Mouse (Mus musculus) thymus, postnatal 36 days (tissue): ENCODE data around the gene Spns3.

Experiments
- DNase-seq, 2 experiments: peaks; one replicate each; pipeline ENCODE4 v3.0.0; 2022; ENCODE audit warnings: mixed read lengths in 2 of 2

Gene Spns3

DNA sequence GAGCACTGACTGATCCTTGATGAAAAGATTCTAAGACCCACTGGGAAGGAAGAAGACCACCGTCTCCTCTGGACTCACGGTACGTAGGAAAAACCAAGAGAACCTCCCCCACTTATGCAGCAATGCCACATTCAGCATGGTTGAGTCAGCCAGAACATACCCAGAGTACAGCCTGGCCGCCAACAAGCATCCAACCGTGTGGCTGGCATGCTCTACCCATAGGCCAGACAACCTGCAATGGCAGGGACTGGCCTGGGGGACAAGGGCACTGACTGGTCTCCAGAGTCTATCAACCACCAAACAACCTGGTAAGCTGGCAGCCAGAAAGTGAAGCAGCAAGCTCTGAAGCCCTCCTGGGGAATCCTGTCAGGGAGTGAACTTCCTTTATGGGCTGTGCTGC is 41.7 kb downstream of the Spns3 start:
- DNase-seq = no peak

- DNase-seq = no peak
These were observed 42.7 kb downstream of the Spns3 start for GRCm38 (mm10) chr11:72507651-72508050.

DNA sequence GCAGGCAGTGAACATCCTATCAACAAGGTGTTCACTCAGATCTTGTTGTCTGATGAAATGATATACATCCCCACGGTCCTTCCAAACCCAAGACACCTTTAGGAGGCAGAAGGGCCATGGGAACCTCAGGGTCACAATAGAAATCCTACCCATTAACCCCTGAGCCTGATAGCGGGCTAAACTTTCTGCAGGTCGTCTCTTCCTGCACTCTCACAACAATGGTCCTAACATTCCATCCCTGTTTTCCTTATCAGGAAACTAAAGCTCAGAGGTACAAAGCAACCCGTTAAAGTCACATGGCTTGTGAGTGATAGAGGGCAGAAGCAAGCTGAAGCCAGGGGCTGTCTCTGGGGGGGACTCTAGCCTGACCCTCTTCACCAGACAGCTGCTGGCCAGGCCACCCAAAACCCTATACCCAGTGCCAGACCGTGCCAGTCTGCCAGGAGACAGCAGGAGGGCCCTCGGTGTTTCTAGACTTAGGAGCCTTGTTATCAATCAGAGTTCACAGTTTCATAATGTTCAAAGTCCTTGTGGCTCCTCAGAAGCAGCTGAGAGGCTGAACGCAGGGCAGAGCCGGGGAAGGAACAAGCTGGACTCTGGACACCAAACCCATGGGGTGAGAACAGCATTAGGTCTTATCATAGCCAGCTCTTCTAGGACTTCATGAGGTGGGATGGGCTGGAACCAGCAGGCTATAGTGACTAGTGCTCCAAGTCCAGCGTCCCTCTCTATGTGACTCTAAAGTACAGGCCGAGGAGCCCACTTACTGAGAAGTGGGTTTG is 46.1 kb downstream of the Spns3 start:
- no peak for DNase-seq

- DNase-seq = no peak
These were observed 46.8 kb downstream of the Spns3 start for GRCm38 (mm10) chr11:72503501-72503921.

- DNase-seq = no peak
These were observed 48.1 kb downstream of the Spns3 start for GRCm38 (mm10) chr11:72502236-72502635.

DNA sequence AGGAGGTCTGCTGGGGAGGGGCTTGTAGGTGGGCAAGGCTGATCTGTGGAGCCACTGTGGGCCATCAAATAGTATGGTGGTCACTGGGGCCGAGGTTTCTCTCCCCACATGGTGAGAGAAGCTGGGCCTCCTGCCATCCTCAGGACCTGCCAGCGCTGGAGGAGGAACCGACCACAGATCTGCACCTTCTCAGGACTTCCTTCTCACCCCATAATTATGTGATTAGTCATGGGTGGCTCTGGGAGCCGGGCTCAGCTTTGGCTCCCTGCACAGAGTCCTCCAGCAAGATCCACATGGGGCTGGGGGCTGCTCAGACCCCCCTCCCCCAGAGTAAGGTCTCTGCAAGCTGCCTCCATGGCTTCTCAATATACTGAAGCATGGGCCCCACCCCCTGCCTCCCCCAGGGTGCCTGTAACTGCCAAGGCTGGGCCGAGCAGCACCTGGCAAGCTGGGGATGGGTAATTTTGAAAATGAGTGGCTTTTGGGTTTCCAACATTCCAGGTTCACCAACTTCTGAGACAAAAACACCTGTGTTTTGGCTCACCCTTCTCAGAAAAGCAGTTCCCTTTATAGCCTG is 48.8 kb downstream of the Spns3 start:
- no peak for DNase-seq

DNA sequence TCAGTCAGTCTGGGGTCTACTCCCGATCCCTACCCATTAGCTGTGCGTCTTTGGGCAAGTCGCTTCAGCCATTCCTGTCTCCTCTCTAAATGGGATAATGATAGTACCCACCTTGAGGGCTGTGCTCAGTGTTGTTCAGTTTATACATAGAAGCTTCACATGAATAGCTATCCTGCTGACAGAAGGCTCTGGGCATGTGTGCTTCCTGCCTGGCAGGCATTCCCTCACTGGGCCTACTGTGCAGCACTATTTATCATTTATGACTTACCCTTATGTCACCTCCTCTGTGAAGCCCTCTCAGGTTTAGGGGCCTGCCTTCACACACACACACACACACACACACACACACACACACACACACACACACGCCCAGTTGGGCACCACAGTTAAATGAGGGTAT is 50.2 kb downstream of the Spns3 start:
- DNase-seq = no peak

DNA sequence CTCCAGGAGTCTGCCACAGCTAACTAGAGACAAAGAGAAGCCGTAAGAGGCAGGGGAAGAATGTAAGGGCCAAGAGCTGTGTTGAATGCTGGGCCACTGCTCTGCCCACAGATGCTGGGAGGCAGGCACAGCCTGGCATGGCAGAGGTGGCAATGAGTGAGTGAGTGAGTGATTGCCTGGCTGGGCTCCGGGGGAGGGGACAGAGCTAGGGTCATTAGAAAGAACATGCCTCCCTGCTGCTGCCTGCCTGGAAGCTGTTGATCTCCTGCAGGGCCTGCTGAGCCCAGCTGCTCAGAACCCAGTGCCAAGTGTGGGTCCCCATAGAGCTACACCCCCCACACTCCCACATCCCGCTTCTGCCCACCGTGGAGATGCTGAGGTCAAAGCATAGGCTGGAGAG is 52.9 kb downstream of the Spns3 start:
- DNase-seq = no peak

DNA sequence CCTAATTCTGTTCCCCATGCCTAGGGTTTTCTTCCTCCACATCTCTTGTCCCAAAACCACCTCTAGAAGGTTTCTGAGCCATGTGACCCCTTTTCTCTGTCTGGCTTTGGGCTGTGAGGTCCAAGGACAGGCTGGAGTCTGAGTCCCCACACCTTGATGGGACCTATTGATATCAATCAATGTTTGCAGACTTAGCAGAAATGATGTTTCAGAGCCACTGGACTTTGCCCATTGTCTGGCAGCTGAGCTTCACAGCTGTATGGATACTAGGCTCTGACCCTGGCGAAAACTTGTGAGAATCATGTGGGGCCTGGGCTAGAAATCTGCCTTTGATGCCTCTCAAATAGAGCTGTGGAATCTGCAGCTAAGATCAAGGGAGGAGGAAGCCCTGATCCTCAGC is 53.5 kb downstream of the Spns3 start:
- DNase-seq = no peak

- no peak for DNase-seq
These were observed 54.2 kb downstream of the Spns3 start for GRCm38 (mm10) chr11:72496066-72496465.

- no peak for DNase-seq
These were observed 56.0 kb downstream of the Spns3 start for GRCm38 (mm10) chr11:72494046-72494988.

GRCm38 (mm10) chr11:72491130-72491960 is 59.0 kb downstream of the Spns3 start:
- DNase-seq = no peak

GRCm38 (mm10) chr11:72489881-72490301 is 60.4 kb downstream of the Spns3 start, which contains the start of gene Spns2:
Gene Spns2, minus strand, starts transcription at chr11:72489904.
- peak; percentile 86 to 89 for DNase-seq

GRCm38 (mm10) chr11:72489397-72489796 is 60.9 kb downstream of the Spns3 start:
- no peak for DNase-seq

DNA sequence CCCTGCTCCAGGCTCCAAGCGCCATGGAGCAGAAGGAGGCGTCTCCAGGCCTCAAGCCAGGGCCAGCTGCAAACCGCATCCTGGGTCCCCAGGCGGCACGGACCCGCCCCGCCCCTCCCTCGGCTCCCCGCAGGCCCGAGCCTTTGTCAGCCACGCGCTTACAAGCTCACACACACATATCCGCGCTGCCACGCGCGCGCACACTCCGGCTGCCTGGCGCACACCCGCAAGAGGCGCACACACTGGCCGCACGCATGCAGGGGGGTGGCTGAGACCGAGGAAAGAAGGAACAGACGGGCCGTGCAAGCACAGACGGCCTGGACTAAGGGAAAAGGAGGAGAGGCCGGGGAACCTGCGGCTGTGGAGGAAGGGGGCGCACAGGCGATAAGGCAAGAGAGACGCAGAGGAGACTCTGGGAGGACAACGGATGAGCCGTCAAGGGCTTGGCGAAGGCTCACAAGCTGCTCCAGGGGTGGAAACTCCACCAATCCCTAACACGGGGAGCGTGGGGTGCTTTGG is 61.5 kb downstream of the Spns3 start:
- peak in 1 of 2 experiments; percentile 5 for DNase-seq

- no peak for DNase-seq
These were observed 62.6 kb downstream of the Spns3 start for GRCm38 (mm10) chr11:72487739-72488138.

- DNase-seq = no peak
These were observed 63.1 kb downstream of the Spns3 start for GRCm38 (mm10) chr11:72487171-72487570.

GRCm38 (mm10) chr11:72485960-72486359 is 64.3 kb downstream of the Spns3 start:
- no peak for DNase-seq

DNA sequence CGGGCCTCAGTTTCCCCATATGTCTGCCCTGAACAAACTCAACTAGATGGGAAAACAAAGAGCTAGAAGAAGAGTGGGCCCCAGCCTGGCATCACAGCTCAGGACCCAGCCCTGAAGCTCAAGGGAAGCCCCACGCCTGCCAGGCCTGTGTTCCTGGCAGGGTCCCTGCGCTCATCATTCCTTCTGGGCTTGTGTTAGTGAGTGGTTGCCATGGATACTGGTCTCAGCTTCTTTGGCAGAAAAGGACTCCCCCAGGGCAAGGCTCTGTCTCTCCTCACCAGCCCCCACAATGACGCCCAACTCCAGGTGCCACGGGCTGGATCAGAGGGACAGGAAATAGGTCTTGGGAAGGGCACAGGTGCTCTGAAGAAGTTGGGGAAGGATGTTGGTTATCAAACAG is 65.1 kb downstream of the Spns3 start:
- DNase-seq = no peak

GRCm38 (mm10) chr11:72484549-72484948 is 65.8 kb downstream of the Spns3 start:
- no peak for DNase-seq

- no peak for DNase-seq
These were observed 68.4 kb downstream of the Spns3 start for GRCm38 (mm10) chr11:72481952-72482351.

- DNase-seq = no peak
These were observed 69.0 kb downstream of the Spns3 start for GRCm38 (mm10) chr11:72481313-72481712.
